Mouse (Mus musculus): Measurements from ENCODE around the gene Ado. TPM values are rescaled to one million over a fixed set of nuclear protein-coding genes. Genes with fewer than 3 reads are reported as not detected.

Gene Ado
- 23.6 TPM in 2 replicates for polyA plus RNA-seq (2012; ENCODE audit: insufficient read depth, insufficient read length, missing spikeins)

DNA sequence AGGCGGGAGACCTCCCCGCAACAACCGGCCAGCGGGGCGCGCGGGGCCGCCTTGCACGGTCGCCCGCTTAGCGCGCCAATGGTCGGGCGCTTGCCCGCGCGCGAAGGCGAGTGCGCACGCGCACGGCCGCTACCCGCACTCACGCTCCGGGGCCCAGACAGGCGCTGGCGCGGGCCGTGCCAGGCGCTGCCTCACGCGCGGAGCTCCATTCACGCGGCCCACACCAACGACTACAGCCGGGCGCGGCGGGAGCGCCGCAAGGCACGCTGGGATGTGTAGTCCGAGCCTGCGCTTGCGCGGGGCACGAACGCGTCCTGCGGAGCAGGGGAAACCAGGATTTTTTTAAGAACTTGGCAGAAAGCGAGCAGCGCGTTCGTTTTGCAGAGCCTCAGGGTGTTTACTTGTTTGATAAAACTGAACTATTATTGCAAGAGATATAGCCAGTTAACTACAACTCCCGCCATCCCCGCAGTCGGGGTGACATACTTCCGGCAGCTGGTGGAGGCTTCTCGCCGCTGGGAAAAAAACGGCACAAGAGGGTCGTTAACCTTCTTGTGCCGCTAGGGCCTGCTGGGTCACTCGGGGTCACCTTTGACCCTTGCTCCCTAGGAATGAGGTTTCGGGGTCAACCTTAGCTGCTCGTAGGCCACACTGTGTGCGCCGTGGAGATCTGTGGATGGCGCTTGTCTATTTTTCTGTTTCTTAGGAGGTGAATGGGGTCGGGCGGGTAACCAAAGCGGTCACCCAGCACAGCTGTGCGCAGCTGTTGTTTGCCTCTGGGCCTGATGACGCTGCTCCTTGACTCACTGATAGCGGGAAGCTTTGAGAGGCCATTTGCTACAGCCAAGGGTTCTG lies at the start of gene Ado:
Ado (minus strand) TSS at position 79 of the 855 bp plus-strand sequence.
- Histone ChIP-seq H3K4me1 (ENCODE audit: control insufficient read depth, insufficient read depth, low read length) (peaks cover 18% of the 10 kb centered on the region), H3K4me3 (ENCODE audit: insufficient read depth, low read length) (peak within 1 kb of the TSS; percentile 93), H3K27ac (ENCODE audit: insufficient read depth, low read depth, low read length) (peak within 1 kb of the TSS; percentile 94)
- TF ChIP-seq CTCF (IDR thresholded peaks at IDR 0.05; ENCODE audit: low read depth, low read length), result no peak
- 0 out of 2 replicates have a peak, but pooled peaks have one; percentile 3 for TF ChIP-seq POLR2A (IDR thresholded peaks at IDR 0.05; ENCODE audit: borderline replicate concordance, low read depth, low read length)

DNA sequence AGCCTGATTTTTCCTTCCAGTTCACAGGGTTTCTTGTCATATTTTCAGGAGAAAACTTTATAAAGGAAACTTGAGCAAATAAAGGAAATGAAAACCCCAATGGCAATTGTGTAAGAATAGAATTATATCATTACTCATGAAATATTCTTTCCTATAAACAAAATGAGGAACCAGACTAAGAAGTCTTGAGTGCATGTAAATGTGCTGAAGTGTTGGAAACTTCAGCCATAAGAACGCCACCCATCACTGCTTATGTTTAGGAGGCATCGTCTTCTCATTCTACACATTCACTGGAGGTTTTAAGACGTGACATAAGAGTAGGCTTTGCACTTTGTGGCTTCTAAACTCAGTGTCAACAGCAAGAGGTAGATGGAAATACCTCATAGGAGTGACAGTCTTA lies 46.5 kb upstream of the Ado start:
- Histone ChIP-seq H3K27ac (ENCODE audit: insufficient read depth, low read depth, low read length) (peak overlapping the region; percentile 76), H3K4me3 (ENCODE audit: insufficient read depth, low read length) (no peak overlapping the region), H3K4me1 (ENCODE audit: control insufficient read depth, insufficient read depth, low read length) (peaks cover 46% of the 10 kb centered on the region)
- TF ChIP-seq CTCF (IDR thresholded peaks at IDR 0.05; ENCODE audit: low read depth, low read length) (no peak), POLR2A (IDR thresholded peaks at IDR 0.05; ENCODE audit: borderline replicate concordance, low read depth, low read length) (no peak)

DNA sequence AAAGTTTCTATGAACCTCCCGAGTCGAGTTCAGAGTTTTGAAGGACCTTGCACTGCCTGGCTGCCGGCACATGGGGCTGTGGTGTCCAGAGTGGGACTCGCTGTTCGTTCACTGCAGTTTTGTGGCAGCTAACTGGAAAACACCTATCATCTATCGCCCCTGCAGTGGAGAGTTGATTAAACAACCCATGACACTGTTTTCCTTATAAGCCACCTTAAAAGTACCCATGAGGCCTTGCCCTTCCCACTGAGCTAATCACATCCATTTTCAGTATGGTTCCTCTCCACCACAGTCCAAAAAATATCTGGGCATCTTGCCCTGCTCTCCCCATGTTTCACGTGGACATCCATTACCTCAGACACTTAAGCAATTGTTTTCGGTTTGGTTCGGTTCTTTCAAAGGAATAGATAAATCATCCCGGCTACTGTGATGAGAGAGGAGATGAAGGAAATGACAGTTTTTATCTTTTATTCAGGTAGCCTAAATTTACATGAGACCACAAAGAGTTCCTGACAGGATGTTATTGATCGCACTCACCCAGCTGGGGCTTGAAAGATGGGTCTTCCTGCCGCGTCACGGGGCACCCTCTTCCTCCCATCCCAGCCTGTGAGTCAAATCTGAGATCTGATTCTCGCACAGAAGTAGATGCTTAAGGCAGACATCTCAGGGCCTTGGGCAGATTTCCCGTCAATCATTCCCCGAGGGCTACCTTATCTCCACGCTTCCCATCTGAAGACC lies 37.3 kb upstream of the Ado start:
- TF ChIP-seq CTCF (IDR thresholded peaks at IDR 0.05; ENCODE audit: low read depth, low read length) (no peak), POLR2A (IDR thresholded peaks at IDR 0.05; ENCODE audit: borderline replicate concordance, low read depth, low read length) (no peak)
- H3K27ac ChIP-seq (ENCODE audit: insufficient read depth, low read depth, low read length), result no peak overlapping the region

DNA sequence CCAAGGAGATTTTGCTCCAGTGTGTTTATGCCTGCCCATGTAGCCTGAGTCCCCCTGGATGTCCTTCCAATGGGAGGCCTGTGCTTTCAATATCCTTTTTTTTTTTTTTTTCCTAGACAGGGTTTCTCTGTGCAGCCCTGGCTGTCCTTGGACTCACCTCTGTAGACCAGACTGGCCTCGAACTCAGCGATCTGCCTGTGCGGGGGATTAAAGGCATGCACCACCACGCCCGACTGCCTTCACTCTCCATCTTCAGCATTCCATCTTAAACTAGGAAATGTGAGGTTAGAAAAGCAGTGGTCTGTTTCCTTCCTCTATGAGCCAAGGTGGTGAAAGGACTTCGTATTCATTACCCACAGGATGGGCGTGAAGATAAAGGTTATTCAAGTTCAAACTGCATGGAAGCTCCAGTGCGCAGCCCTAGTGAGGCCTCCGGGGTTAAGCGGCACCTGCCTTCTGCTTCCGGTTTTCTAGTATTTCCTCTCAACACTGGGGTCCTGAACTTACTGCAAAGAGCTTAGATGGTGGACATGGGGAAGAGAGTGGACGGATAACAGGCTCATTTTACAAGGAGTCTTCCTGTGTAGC lies 33.0 kb upstream of the Ado start:
- H3K4me3 ChIP-seq (ENCODE audit: insufficient read depth, low read length), result no peak overlapping the region
- TF ChIP-seq POLR2A (IDR thresholded peaks at IDR 0.05; ENCODE audit: borderline replicate concordance, low read depth, low read length) (no peak), CTCF (IDR thresholded peaks at IDR 0.05; ENCODE audit: low read depth, low read length) (no peak)
- H3K4me1 ChIP-seq (ENCODE audit: control insufficient read depth, insufficient read depth, low read length), result peaks cover 22% of the 10 kb centered on the region
- no peak overlapping the region for H3K27ac ChIP-seq (ENCODE audit: insufficient read depth, low read depth, low read length)

More for the DNA sequence above, 37.3 kb upstream of the Ado start:
- no peak overlapping the region for H3K4me3 ChIP-seq (ENCODE audit: insufficient read depth, low read length)
- peaks cover 8% of the 10 kb centered on the region for H3K4me1 ChIP-seq (ENCODE audit: control insufficient read depth, insufficient read depth, low read length)

DNA sequence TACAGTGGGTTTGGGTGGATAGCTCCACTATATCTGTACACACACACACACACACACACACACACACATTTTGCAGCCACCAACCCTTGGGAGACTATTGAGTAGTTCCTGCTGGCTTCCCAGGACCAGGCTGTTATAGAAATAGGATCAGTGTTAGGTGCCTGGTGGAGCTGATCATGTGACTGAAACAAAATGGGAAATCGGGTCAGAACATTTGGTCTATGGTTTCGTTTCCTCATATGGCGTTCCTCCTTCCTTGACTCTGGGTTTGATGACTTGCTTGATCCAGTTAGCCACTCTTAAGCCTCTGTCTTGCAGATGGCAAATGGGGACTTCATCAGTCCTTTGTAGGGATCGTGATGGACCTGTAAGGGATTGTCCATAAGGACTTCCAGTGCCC lies 31.1 kb upstream of the Ado start:
- H3K27ac ChIP-seq (ENCODE audit: insufficient read depth, low read depth, low read length), result peak overlapping the region; percentile 46
- TF ChIP-seq CTCF (IDR thresholded peaks at IDR 0.05; ENCODE audit: low read depth, low read length) (no peak), POLR2A (IDR thresholded peaks at IDR 0.05; ENCODE audit: borderline replicate concordance, low read depth, low read length) (no peak)
- H3K4me3 ChIP-seq (ENCODE audit: insufficient read depth, low read length), result no peak overlapping the region
- peaks cover 17% of the 10 kb centered on the region for H3K4me1 ChIP-seq (ENCODE audit: control insufficient read depth, insufficient read depth, low read length)

DNA sequence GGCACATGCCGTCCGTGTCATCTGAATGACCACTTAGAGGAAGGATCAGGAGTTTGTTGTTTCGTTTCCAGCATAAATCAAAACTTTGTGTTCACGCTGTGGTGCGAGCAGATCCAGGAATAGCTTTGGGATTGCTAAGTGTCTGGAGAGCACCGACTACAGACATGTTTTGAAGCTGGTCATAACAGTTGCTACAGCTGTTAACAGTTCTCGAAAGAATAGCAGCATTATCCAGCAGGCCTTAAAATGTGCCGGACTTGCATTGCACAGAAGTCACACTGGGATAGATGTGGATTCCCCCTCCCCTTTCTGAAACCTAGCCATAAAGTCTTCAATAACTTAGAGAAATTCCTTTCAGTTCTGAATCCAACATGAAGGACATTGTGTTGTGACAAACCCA lies 24.6 kb upstream of the Ado start:
- H3K27ac ChIP-seq (ENCODE audit: insufficient read depth, low read depth, low read length), result no peak overlapping the region
- H3K4me1 ChIP-seq (ENCODE audit: control insufficient read depth, insufficient read depth, low read length), result peaks cover 3% of the 10 kb centered on the region; the same call in 1 of the 2 replicates
- H3K4me3 ChIP-seq (ENCODE audit: insufficient read depth, low read length), result no peak overlapping the region
- no peak for TF ChIP-seq POLR2A (IDR thresholded peaks at IDR 0.05; ENCODE audit: borderline replicate concordance, low read depth, low read length)
- no peak for TF ChIP-seq CTCF (IDR thresholded peaks at IDR 0.05; ENCODE audit: low read depth, low read length)

DNA sequence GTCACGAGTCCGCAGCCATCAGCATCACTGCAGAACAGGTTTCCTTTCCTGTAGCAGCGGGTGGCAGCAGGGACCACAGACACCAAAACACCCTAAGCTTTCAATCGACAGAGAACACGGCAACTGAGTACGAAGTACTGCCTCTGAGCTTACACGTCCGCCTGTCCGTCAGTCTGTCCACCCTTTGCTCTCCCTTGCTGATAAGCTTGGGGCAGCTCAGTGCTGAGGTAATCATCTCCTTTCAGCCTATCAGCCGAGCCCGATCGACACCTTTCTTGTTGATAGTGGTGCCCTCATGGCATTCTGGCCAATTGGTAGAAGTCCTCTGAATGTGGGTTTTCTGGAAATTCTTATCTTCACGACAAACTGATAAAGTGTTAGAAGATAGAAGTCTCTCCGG lies 22.7 kb upstream of the Ado start:
- H3K4me3 ChIP-seq (ENCODE audit: insufficient read depth, low read length), result no peak overlapping the region
- peaks cover 4% of the 10 kb centered on the region for H3K4me1 ChIP-seq (ENCODE audit: control insufficient read depth, insufficient read depth, low read length)
- H3K27ac ChIP-seq (ENCODE audit: insufficient read depth, low read depth, low read length), result no peak overlapping the region
- no peak for TF ChIP-seq CTCF (IDR thresholded peaks at IDR 0.05; ENCODE audit: low read depth, low read length)
- no peak for TF ChIP-seq POLR2A (IDR thresholded peaks at IDR 0.05; ENCODE audit: borderline replicate concordance, low read depth, low read length)

DNA sequence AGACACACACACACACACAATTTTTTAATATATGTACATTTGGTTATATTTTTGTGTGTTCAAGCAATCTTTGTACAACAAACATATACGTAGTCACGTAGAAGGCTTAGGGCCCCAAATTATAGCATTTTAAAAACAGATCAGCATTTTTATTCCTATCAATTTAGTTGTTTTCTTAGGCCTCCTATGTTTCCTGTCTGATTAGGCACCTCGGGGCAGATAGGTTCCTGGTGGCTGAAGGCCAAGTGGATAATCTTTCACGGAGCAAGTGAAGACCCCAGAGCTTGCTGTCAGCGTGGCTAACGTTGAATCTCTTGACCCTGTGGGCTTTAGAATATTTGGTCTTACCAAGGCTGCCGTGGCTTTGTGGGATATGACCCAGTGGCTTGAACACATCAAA lies 20.8 kb upstream of the Ado start:
- TF ChIP-seq CTCF (IDR thresholded peaks at IDR 0.05; ENCODE audit: low read depth, low read length) (no peak), POLR2A (IDR thresholded peaks at IDR 0.05; ENCODE audit: borderline replicate concordance, low read depth, low read length) (no peak)

DNA sequence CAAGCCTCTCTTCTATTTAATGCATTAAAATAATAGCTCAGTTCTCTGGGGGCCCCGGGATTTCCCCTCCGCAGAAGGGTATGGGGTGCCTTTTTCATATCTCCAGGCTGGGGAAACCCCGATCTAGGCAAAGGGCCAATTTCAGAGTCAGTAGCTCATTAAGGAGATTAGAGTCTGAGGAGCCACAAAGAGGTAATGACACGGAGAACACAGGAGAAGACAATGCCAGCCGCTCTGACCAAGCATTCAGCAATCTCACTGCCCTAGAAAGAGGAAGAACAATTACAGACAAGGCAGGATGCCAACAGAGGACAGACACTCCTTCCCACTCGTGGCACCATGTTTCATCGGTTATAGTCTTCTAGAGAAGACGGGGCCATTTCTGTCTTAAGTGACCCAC lies 17.3 kb upstream of the Ado start:
- H3K4me1 ChIP-seq (ENCODE audit: control insufficient read depth, insufficient read depth, low read length), result peaks cover 11% of the 10 kb centered on the region
- H3K4me3 ChIP-seq (ENCODE audit: insufficient read depth, low read length), result no peak overlapping the region
- no peak for TF ChIP-seq CTCF (IDR thresholded peaks at IDR 0.05; ENCODE audit: low read depth, low read length)
- no peak for TF ChIP-seq POLR2A (IDR thresholded peaks at IDR 0.05; ENCODE audit: borderline replicate concordance, low read depth, low read length)
- no peak overlapping the region for H3K27ac ChIP-seq (ENCODE audit: insufficient read depth, low read depth, low read length)

More for the DNA sequence above, 20.8 kb upstream of the Ado start:
- Histone ChIP-seq H3K4me1 (ENCODE audit: control insufficient read depth, insufficient read depth, low read length) (peaks cover 14% of the 10 kb centered on the region), H3K4me3 (ENCODE audit: insufficient read depth, low read length) (no peak overlapping the region), H3K27ac (ENCODE audit: insufficient read depth, low read depth, low read length) (no peak overlapping the region)

All from bone marrow macrophage, adult 2 months (primary cell).